Mouse (Mus musculus): Measurements from ENCODE around the gene Sox9. TPM values are rescaled to one million over a fixed set of nuclear protein-coding genes. Genes with fewer than 3 reads are reported as not detected.

Sox9 gene
- polyA plus RNA-seq, 1 experiment from 2014 or later = 180 TPM

- no peak overlapping the region for H3K4me3 ChIP-seq (ENCODE audit: low read depth, low read length)
- no peak overlapping the region for H3K27ac ChIP-seq (ENCODE audit: low read depth, low read length)
- H3K9me3 ChIP-seq (ENCODE audit: control insufficient read depth, low read length) = no peaks in the 10 kb centered on the region
- H3K9ac ChIP-seq (ENCODE audit: low read length) = no peak overlapping the region
- ATAC-seq (replicated peaks; ENCODE audit: low FRiP score) = no peak
- H3K27me3 ChIP-seq (ENCODE audit: control insufficient read depth, insufficient read depth, low read length) = no peaks in the 10 kb centered on the region
- H3K4me2 ChIP-seq (ENCODE audit: low read depth, low read length, severe bottlenecking) = no peak overlapping the region
- H3K36me3 ChIP-seq (ENCODE audit: control insufficient read depth, insufficient read depth, low read length) = no peaks in the 10 kb centered on the region
- no peak for DNase-seq (ENCODE audit: low spot score)
- H3K4me1 ChIP-seq (replicated peaks; ENCODE audit: control insufficient read depth, insufficient read depth, low read length) = peaks cover 4% of the 10 kb centered on the region; the same call in 1 of the 2 replicates
- 92% methylated on average over 9 of the region's 9 CpGs for WGBS
These were observed 46.7 kb downstream of the Sox9 start for GRCm38 (mm10) chr11:112828553-112829287.

- no peaks in the 10 kb centered on the region for H3K27me3 ChIP-seq (ENCODE audit: control insufficient read depth, insufficient read depth, low read length)
- ATAC-seq (replicated peaks; ENCODE audit: low FRiP score) (no peak), DNase-seq (ENCODE audit: low spot score) (no peak)
- H3K4me1 ChIP-seq (replicated peaks; ENCODE audit: control insufficient read depth, insufficient read depth, low read length) = peaks cover 7% of the 10 kb centered on the region; the same call in 1 of the 2 replicates
- no peaks in the 10 kb centered on the region for H3K9me3 ChIP-seq (ENCODE audit: control insufficient read depth, low read length)
- no peaks in the 10 kb centered on the region for H3K36me3 ChIP-seq (ENCODE audit: control insufficient read depth, insufficient read depth, low read length)
- WGBS = 72% methylated on average over 11 of the region's 11 CpGs
- H3K4me3 ChIP-seq (ENCODE audit: low read depth, low read length) = no peak overlapping the region
- H3K9ac ChIP-seq (ENCODE audit: low read length) = no peak overlapping the region
- no peak overlapping the region for H3K27ac ChIP-seq (ENCODE audit: low read depth, low read length)
- H3K4me2 ChIP-seq (ENCODE audit: low read depth, low read length, severe bottlenecking) = no peak overlapping the region
These were observed 52.4 kb downstream of the Sox9 start for GRCm38 (mm10) chr11:112834245-112835005.

- ATAC-seq (replicated peaks; ENCODE audit: low FRiP score) (no peak), DNase-seq (ENCODE audit: low spot score) (no peak)
- H3K9ac ChIP-seq (ENCODE audit: low read length) = no peak overlapping the region
- H3K27me3 ChIP-seq (ENCODE audit: control insufficient read depth, insufficient read depth, low read length) = no peaks in the 10 kb centered on the region
- H3K9me3 ChIP-seq (ENCODE audit: control insufficient read depth, low read length) = no peaks in the 10 kb centered on the region
- H3K4me3 ChIP-seq (ENCODE audit: low read depth, low read length) = no peak overlapping the region
- no peaks in the 10 kb centered on the region for H3K36me3 ChIP-seq (ENCODE audit: control insufficient read depth, insufficient read depth, low read length)
- H3K4me2 ChIP-seq (ENCODE audit: low read depth, low read length, severe bottlenecking) = no peak overlapping the region
- H3K27ac ChIP-seq (ENCODE audit: low read depth, low read length) = no peak overlapping the region
- H3K4me1 ChIP-seq (replicated peaks; ENCODE audit: control insufficient read depth, insufficient read depth, low read length) = peaks cover 11% of the 10 kb centered on the region; the same call in 1 of the 2 replicates
- 57% methylated on average over 7 of the region's 7 CpGs for WGBS
These were observed 53.6 kb downstream of the Sox9 start for GRCm38 (mm10) chr11:112835468-112836092.

Data from forebrain, embryonic 11.5 days (tissue).